Mouse (Mus musculus) liver, embryonic 13.5 days (tissue): ENCODE measurements around the gene Gm3047. TPM values are rescaled to one million over a fixed set of nuclear protein-coding genes. Genes with fewer than 3 reads are reported as not detected.
"Not testable (repeated sequence)": the region's sequence is repeated elsewhere in the genome, so short reads cannot be mapped to it uniquely, and the experiment has no call there.

Experiments
- ATAC-seq: fragments of 200-750 bp; cut with Nextera tagmentation; 2 replicates; pipeline ENCODE4 v1.8.0; 2017; ENCODE audit warnings: low read depth, mild to moderate bottlenecking, moderate number of reproducible peaks, moderate library complexity
- DNase-seq: peaks from one replicate; pipeline ENCODE4 v3.0.0; 2022
- H3K27ac ChIP-seq: fragments of 300-500 bp; sonication (generic); 2 replicates; pipeline ENCODE4 v1.5.1; 2015; ENCODE audit warnings: moderate library complexity, mild to moderate bottlenecking, inconsistent platforms
- H3K27me3 ChIP-seq: fragments of 300-500 bp; sonication (generic); 2 replicates; pipeline ENCODE4 v1.6.1; 2015; ENCODE audit warnings: mild to moderate bottlenecking, inconsistent platforms
- H3K36me3 ChIP-seq: fragments of 300-500 bp; sonication (generic); 2 replicates; pipeline ENCODE4 v1.6.1; 2015; ENCODE audit warnings: mild to moderate bottlenecking, inconsistent platforms
- H3K4me1 ChIP-seq: fragments of 300-500 bp; sonication (generic); replicated peaks from 2 replicates; pipeline ENCODE4 v1.6.1; 2015; ENCODE audit warnings: inconsistent platforms
- H3K4me2 ChIP-seq: fragments of 300-500 bp; sonication (generic); 2 replicates; pipeline ENCODE4 v1.6.1; 2015; ENCODE audit warnings: inconsistent platforms, mild to moderate bottlenecking, moderate library complexity
- H3K4me3 ChIP-seq: fragments of 300-500 bp; sonication (generic); replicated peaks from 2 replicates; pipeline ENCODE4 v1.5.1; 2015; ENCODE audit warnings: mild to moderate bottlenecking, inconsistent platforms
- H3K9ac ChIP-seq: fragments of 300-500 bp; sonication (generic); 2 replicates; pipeline ENCODE4 v1.6.1; 2015; ENCODE audit warnings: mild to moderate bottlenecking, inconsistent platforms
- H3K9me3 ChIP-seq: fragments of 300-500 bp; sonication (generic); replicated peaks from 2 replicates; pipeline ENCODE4 v1.6.1; 2016; ENCODE audit warnings: inconsistent platforms
- WGBS: fragments of 180-500 bp; shearing (Covaris S2); methylation state at CpG from one replicate; pipeline ENCODE4 v1.1.7; 2015; ENCODE audit not compliant: insufficient replicate concordance; 5-methylcytosine and 5-hydroxymethylcytosine counted together
- polyA plus RNA-seq: library from polyadenylated mRNA; unstranded; fragments of >200 nt; fragmentation: Nextera tagmentation; extraction: Ambion mirVana; gene quantifications from 2 replicates; pipeline ENCODE4 v1.2.1, GENCODE M21; 2015

The Gm3047 gene
- polyA plus RNA-seq: not detected in 2 replicates

DNA sequence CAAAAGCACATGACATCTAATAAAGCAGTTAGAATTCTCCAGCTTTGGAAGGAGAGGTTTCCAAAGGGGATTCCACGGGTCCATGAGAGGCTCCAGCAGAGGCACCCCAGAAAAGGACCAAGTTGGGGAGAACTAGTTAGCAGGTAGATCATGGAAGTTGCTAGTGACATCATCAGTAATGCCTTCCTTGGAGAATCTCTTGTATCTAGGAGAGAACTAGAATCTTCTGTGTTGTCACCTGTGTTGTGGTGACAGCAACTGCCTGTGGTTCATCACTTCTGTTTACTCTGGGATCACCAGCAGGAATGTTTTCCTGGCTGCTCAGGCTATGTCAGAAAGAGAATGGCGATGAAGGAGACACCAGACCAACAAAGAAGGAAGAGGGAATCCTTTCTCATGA lies at the start of gene Gm3047:
Gm3047 (plus strand) TSS at position 301 of the 400 bp plus-strand sequence.
- H3K9me3 ChIP-seq, ATAC-seq, H3K4me3 ChIP-seq, H3K27me3 ChIP-seq, H3K9ac ChIP-seq, H3K4me1 ChIP-seq, H3K4me2 ChIP-seq, H3K36me3 ChIP-seq, DNase-seq, H3K27ac ChIP-seq: not testable (repeated sequence)
- no CpG with 5 or more reads among the region's 2 CpGs for WGBS

Other genes starting within 250 kb of the Gm3047 start
- gene Gm3149, start 238.1 kb upstream of the Gm3047 start, polyA plus RNA-seq: not detected in 2 replicates
- not detected in 2 replicates for gene 2610042L04Rik, start 220.6 kb upstream of the Gm3047 start, polyA plus RNA-seq
- gene Gm3159, start 157.9 kb upstream of the Gm3047 start, polyA plus RNA-seq: not detected in 2 replicates
- not detected in 2 replicates for gene Gm3164, start 140.0 kb upstream of the Gm3047 start, polyA plus RNA-seq
- gene Gm3173, start 124.4 kb upstream of the Gm3047 start, polyA plus RNA-seq: not detected in 2 replicates
- gene Gm3182, start 73.7 kb upstream of the Gm3047 start, polyA plus RNA-seq: not detected in 2 replicates
- gene Gm8159, start 76.9 kb downstream of the Gm3047 start, polyA plus RNA-seq: not detected in 2 replicates
- gene Gm3239, start 108.8 kb downstream of the Gm3047 start, polyA plus RNA-seq: not detected in 2 replicates
- gene Gm7876, start 153.8 kb downstream of the Gm3047 start, polyA plus RNA-seq: not detected in 2 replicates
- gene Gm3252, start 171.4 kb downstream of the Gm3047 start, polyA plus RNA-seq: not detected in 2 replicates
- not detected in 2 replicates for gene Gm9602, start 220.9 kb downstream of the Gm3047 start, polyA plus RNA-seq